Mouse (Mus musculus) forebrain, embryonic 15.5 days (tissue): ENCODE results near the gene Gnb3. TPM values are rescaled to one million over a fixed set of nuclear protein-coding genes. Genes with fewer than 3 reads are reported as not detected.

ENCODE experiments used
- ATAC-seq: fragments of 200-750 bp; cut with Nextera tagmentation; replicated peaks from 2 replicates; pipeline ENCODE4 v1.8.0; 2017; ENCODE audit warnings: mild to moderate bottlenecking, moderate TSS enrichment, moderate library complexity
- H3K27ac ChIP-seq: fragments of 300-500 bp; sonication (generic); replicated peaks from 2 replicates; pipeline ENCODE4 v1.5.1; 2015; ENCODE audit warnings: mild to moderate bottlenecking, inconsistent platforms
- H3K27me3 ChIP-seq: fragments of 300-500 bp; sonication (generic); 2 replicates; pipeline ENCODE4 v1.6.1; 2015; ENCODE audit warnings: inconsistent platforms
- H3K36me3 ChIP-seq: fragments of 300-500 bp; sonication (generic); 2 replicates; pipeline ENCODE4 v1.6.1; 2015; ENCODE audit warnings: mild to moderate bottlenecking, inconsistent platforms
- H3K4me1 ChIP-seq: fragments of 300-500 bp; sonication (generic); 2 replicates; pipeline ENCODE4 v1.6.1; 2015; ENCODE audit warnings: inconsistent platforms
- H3K4me2 ChIP-seq: fragments of 300-500 bp; sonication (generic); replicated peaks from 2 replicates; pipeline ENCODE4 v1.6.1; 2015; ENCODE audit warnings: mild to moderate bottlenecking, inconsistent platforms
- H3K4me3 ChIP-seq: fragments of 300-500 bp; sonication (generic); 2 replicates; pipeline ENCODE4 v1.5.1; 2015; ENCODE audit warnings: mild to moderate bottlenecking, inconsistent platforms
- H3K9ac ChIP-seq: fragments of 300-500 bp; sonication (generic); replicated peaks from 2 replicates; pipeline ENCODE4 v1.6.1; 2015; ENCODE audit warnings: mild to moderate bottlenecking, inconsistent platforms
- H3K9me3 ChIP-seq: fragments of 300-500 bp; sonication (generic); 2 replicates; pipeline ENCODE4 v1.6.1; 2016; ENCODE audit warnings: inconsistent platforms
- WGBS: fragments of 180-500 bp; shearing (Covaris S2); methylation state at CpG from one replicate; pipeline ENCODE4 v1.1.7; 2015; ENCODE audit warnings: mixed read lengths; 5-methylcytosine and 5-hydroxymethylcytosine counted together
- polyA plus RNA-seq: library from polyadenylated mRNA; unstranded; fragments of >200 nt; fragmentation: Nextera tagmentation; extraction: Ambion mirVana; gene quantifications from 2 replicates; pipeline ENCODE4 v1.2.1, GENCODE M21; 2015

Gnb3 gene
- polyA plus RNA-seq, 1 experiment from 2014 or later = 1.8 TPM

DNA sequence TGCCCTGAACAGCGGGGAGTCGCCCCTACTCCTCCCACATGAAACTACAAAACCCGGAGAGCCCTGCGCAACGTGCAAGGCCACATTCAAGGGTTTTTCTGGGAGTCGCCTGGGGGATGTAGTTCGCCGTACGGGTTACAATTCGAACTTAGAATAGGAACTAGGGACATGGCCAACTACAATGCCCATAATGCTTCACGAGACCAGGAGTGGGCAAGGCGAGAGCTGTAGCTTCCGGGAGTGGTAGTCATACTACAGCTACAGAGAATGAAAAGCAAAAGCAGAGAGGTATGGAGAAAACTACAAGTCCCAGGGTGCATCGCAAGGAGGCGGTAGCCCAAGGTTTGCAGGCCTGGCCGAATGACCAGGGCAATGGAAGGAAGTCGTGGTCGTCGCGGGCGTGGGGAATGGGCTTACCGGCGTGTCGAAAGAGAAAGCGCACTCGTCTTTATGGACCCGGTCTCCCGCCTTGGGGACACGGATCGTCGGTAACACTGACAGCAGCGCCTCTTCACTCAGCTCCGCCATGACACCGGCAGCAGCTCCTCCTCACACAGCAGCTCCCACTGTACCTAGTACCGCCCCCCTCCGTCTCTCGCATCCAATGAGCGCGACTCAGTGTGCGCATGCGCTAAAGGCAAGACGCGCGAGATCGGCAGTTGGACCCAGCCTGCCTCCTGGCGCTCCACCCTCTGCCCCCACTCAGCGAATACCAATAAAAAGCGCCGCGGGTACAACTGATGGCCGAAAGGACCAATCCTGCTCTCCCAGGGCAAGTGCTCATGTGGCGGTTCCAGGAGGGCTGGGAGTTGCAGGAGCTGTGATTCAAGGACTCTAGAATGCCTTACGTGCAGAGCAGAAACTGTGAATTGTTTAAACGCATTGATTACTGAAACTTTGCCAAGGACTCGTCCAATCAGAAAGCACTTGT lies 10.9 kb downstream of the Gnb3 start, which contains the start of the genes Usp5 and Cdca3:
TSS of gene Usp5 (minus strand) at position 617 of the 931 bp plus-strand sequence.
TSS of gene Cdca3 (plus strand) at position 680 of the 931 bp plus-strand sequence.
- peak; percentile 96 for ATAC-seq
- Histone ChIP-seq H3K27me3 (no peaks in the 10 kb centered on the region), H3K4me2 (peak within 1 kb of the TSS; percentile 76), H3K27ac (peak within 1 kb of the TSS; percentile 95), H3K4me3 (peak within 1 kb of the TSS; percentile 68), H3K36me3 (peaks cover 28% of the 10 kb centered on the region), H3K9me3 (no peaks in the 10 kb centered on the region), H3K4me1 (peaks cover 37% of the 10 kb centered on the region), H3K9ac (peak within 1 kb of the TSS; percentile 65)
- WGBS = under 1% methylated on average over 55 of the region's 55 CpGs

DNA sequence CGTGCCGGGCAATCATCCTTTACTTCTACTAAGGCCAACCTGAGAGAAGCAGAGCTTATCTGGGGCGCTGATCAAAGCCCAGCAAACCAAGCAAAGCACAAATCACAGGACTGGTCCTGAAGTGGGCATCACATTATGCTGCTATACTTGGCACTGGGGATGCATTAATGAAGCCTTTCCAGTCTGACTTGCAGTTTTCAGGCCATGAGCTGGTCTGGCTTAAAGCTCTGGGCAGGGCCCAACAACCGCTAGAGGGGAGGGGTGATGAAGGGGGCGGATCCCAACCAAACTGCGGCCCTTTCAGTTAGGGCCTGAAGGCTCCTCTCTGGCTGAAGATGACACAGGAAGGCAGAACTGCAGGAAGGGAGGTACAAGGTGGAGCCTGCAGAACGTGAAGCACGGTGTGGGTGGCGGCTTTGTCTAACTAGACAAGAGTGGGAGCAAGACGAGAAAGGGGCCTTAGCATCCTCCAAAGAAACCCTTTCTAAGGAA lies 11.9 kb downstream of the Gnb3 start:
- H3K4me2 ChIP-seq = peak overlapping the region; percentile 76
- 22% methylated on average over 10 of the region's 10 CpGs for WGBS
- H3K4me1 ChIP-seq = peaks cover 35% of the 10 kb centered on the region
- H3K4me3 ChIP-seq = peak overlapping the region; percentile 68
- ATAC-seq = no peak
- H3K9me3 ChIP-seq = no peaks in the 10 kb centered on the region
- H3K27ac ChIP-seq = peak overlapping the region; percentile 77
- H3K9ac ChIP-seq = peak overlapping the region; percentile 60
- H3K27me3 ChIP-seq = no peaks in the 10 kb centered on the region
- H3K36me3 ChIP-seq = peaks cover 38% of the 10 kb centered on the region

DNA sequence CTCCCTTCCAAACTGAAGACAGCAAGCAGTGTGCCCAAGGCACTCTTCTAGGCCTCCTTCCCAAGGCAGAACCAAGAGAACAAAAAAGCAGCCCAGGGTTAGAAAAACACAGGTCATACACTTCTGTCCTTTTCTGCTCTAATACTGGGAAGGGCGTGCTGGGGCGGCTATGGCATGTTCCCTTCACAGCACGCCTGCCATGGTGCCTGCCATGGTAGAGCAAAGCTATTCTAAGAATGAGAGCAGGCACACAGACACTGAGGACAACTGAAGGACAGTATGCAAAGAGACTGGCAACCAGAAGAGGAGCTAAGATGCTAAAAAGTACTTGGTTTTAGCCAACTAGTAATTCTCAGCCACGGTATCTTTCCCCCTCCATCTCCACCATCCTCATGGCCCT lies 18.0 kb downstream of the Gnb3 start:
- Histone ChIP-seq H3K36me3 (peaks cover 93% of the 10 kb centered on the region), H3K4me2 (no peak overlapping the region), H3K27me3 (no peaks in the 10 kb centered on the region), H3K9ac (no peak overlapping the region), H3K27ac (no peak overlapping the region), H3K4me3 (no peak overlapping the region), H3K4me1 (no peaks in the 10 kb centered on the region), H3K9me3 (no peaks in the 10 kb centered on the region)
- 95% methylated on average over 4 of the region's 4 CpGs for WGBS
- ATAC-seq = no peak

DNA sequence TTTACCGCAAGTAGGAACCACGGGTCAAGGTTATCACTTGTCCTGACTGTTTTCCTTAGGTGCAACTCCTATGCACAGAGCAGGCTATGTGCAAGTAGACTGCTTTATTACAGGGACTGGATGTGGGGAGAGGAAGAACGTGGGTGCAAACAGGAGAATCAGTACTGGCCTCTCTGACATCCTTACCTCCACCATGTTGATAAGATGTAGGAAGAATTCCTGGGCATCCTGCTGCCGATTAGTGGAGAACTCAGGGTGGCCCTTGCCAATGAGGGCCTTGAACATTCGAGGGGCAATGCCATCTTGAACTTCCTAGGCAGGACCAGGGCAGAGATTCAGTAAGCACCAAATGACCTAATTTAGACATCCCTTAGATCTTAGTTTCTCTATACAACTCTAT lies 19.2 kb downstream of the Gnb3 start:
- no peaks in the 10 kb centered on the region for H3K4me1 ChIP-seq
- H3K4me2 ChIP-seq = no peak overlapping the region
- H3K36me3 ChIP-seq = peaks cover 97% of the 10 kb centered on the region
- 96% methylated on average over 5 of the region's 5 CpGs for WGBS
- H3K4me3 ChIP-seq = no peak overlapping the region
- no peak overlapping the region for H3K9ac ChIP-seq
- H3K9me3 ChIP-seq = no peaks in the 10 kb centered on the region
- H3K27me3 ChIP-seq = no peaks in the 10 kb centered on the region
- ATAC-seq = no peak
- H3K27ac ChIP-seq = no peak overlapping the region

DNA sequence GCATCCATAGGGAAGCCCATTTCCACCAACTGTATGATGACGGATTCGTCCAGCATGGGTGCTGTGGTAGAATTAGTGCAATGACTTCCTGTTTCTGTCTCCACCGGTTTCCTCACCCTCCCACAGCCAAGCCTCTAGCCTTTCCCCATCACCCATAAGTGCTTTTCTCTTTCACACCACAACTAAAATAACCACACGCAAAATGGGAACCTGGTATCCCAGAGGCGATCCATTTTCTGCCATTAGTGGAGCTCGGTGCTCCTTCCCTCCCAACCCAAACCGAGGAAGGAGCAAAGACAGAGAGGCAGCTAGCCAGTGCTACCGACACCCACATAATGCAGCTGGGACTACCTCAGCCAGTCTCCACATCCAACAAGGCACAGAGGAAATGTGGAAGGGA lies 22.1 kb downstream of the Gnb3 start:
- WGBS = 93% methylated on average over 8 of the region's 8 CpGs
- H3K4me2 ChIP-seq = no peak overlapping the region
- ATAC-seq = no peak

DNA sequence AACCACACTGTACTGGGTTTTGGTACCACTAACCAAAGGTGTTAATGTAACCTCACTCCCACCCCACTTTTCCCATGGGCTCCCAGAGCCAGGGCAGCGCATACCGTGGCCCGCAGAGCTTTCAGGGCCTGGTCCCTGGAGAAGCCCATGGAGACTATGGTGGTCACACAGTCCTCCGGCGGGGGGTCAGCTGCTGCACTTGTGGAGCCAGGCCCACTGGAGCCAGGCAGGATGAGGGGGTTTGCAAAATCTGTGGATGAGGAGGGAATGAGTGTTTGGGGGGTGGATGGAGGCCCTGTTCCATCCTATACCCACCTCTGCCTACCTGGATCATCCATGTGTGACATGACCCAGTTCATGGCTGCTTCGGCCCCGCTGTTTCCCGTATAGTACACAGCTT lies 22.5 kb downstream of the Gnb3 start:
- peaks cover 63% of the 10 kb centered on the region for H3K36me3 ChIP-seq
- no peaks in the 10 kb centered on the region for H3K9me3 ChIP-seq

More for the DNA sequence above, 22.1 kb downstream of the Gnb3 start:
- Histone ChIP-seq H3K27me3 (no peaks in the 10 kb centered on the region), H3K9ac (no peak overlapping the region), H3K9me3 (no peaks in the 10 kb centered on the region), H3K4me3 (no peak overlapping the region), H3K36me3 (peaks cover 67% of the 10 kb centered on the region), H3K27ac (no peak overlapping the region), H3K4me1 (peaks cover 15% of the 10 kb centered on the region)

DNA sequence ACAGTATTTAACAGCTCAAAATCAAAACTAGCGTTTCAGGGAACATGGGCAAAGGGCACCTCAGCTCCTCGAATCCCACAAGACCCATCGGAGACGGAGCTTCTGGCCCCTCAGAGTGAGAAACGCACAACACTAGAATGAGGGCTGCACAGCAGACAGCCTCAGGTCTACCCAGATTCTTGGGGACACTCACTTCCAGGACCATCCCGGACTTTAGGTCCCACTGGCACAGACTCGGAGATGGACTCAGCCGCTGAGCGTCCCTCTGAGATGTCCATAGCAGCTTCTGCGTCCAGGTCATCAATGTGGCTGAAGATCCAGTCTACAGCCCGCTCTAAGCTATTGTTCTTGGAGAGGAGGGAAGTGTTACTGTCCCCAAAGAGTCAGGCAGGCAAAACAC lies 22.9 kb downstream of the Gnb3 start:
- WGBS = 93% methylated on average over 11 of the region's 11 CpGs

More for the DNA sequence above, 22.5 kb downstream of the Gnb3 start:
- no peak for ATAC-seq
- Histone ChIP-seq H3K9ac (no peak overlapping the region), H3K4me1 (peaks cover 19% of the 10 kb centered on the region), H3K4me3 (no peak overlapping the region), H3K27me3 (no peaks in the 10 kb centered on the region), H3K4me2 (no peak overlapping the region), H3K27ac (no peak overlapping the region)
- WGBS = 94% methylated on average over 8 of the region's 8 CpGs

DNA sequence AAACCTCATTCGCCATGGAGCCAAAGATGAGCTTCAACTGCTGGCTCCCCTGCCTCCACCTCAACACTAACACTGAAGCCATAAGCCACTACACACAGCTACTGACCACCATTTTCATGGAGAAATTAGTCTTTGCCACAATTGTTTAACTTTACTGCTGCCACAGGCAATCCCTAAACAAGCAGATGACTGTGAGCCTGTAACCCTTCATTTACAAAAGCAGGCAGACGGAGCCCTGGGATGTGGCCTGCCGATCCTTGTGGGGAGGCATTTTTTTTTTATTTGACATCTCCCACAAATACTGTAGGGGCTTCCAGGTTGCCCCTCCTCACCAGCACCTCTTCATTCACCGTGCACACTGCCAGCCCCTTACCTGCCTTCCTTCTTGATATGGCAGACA lies 23.5 kb downstream of the Gnb3 start:
- 92% methylated on average over 4 of the region's 4 CpGs for WGBS
- H3K4me1 ChIP-seq = peaks cover 28% of the 10 kb centered on the region
- no peak overlapping the region for H3K4me2 ChIP-seq
- H3K9me3 ChIP-seq = no peaks in the 10 kb centered on the region
- H3K4me3 ChIP-seq = no peak overlapping the region
- H3K27me3 ChIP-seq = no peaks in the 10 kb centered on the region
- ATAC-seq = no peak
- H3K36me3 ChIP-seq = peaks cover 54% of the 10 kb centered on the region
- H3K9ac ChIP-seq = no peak overlapping the region
- no peak overlapping the region for H3K27ac ChIP-seq

More for the DNA sequence above, 22.9 kb downstream of the Gnb3 start:
- Histone ChIP-seq H3K9ac (no peak overlapping the region), H3K4me1 (peaks cover 23% of the 10 kb centered on the region), H3K36me3 (peaks cover 59% of the 10 kb centered on the region), H3K4me3 (no peak overlapping the region), H3K4me2 (no peak overlapping the region), H3K27me3 (no peaks in the 10 kb centered on the region), H3K9me3 (no peaks in the 10 kb centered on the region), H3K27ac (no peak overlapping the region)
- no peak for ATAC-seq

DNA sequence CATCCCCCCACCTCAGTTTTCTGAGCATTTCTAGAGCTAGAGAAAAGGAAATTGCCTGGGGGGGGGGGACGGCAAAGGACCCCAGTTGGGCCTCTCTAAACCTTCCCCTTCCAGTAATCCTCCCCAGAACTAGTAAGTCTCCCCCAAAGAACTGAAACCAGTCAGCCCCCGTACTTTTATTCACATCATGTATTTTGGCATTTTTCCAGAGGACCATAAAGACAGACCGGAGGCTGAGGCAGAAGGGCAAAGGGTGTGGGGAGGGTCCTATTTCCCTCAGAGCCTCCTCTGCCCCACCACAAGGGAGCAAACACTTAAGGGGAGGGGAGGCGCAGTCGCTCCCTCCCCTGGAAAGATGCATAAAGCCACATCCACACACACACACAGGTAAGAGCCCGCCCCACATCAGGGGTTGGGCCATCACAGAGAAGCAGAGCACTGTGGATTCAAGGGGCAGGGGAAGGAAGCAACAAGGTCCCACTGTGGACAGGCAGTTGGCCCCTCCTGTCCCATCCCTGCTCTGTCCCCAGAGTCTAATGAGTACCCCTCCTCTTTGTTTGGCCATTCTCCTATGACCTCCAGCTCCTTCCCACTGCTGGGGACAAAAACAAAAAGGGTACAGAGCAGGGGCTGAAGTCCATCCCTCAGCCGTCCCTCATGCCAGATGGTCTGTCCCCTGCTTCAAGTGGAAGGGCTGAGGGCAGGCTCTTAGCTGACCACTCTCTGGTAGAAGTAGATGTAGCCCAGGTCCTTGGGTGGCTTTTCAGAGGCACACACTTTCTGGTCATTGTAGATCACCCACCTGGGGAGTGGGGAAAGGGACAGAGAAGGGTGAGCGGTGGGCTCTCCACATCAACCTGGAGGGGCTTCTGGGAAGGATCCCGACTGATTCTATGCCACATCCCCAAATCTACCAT lies 25.0 kb downstream of the Gnb3 start:
- Histone ChIP-seq H3K36me3 (peaks cover 39% of the 10 kb centered on the region), H3K4me3 (no peak overlapping the region), H3K9me3 (no peaks in the 10 kb centered on the region), H3K27me3 (no peaks in the 10 kb centered on the region), H3K9ac (no peak overlapping the region), H3K27ac (no peak overlapping the region), H3K4me2 (no peak overlapping the region), H3K4me1 (peaks cover 32% of the 10 kb centered on the region)
- 66% methylated on average over 9 of the region's 9 CpGs for WGBS
- ATAC-seq = no peak

DNA sequence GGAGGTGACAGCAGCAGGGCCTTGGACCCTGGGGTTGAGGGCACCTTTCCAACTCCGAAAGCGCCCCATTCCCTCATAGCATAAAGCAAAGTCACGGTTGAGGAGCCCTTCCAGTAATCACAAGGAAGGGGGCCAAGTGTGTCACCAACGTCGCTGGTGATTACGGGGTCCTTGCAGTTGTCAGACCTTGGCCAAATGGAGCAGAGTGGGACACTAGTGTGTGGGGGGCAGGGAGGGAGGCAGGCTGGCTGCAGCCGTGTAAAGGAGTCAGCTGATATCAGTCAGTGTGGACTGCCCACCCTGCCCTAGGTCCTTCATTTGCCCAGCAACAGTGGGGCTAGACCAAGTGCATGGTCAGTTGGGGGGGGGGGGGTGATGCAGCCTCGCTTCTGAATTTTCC lies 25.6 kb downstream of the Gnb3 start:
- Histone ChIP-seq H3K27ac (peak overlapping the region; percentile 70), H3K4me1 (peaks cover 38% of the 10 kb centered on the region), H3K4me2 (peak overlapping the region; percentile 67), H3K9me3 (no peaks in the 10 kb centered on the region), H3K27me3 (no peaks in the 10 kb centered on the region), H3K4me3 (peak overlapping the region; percentile 52), H3K36me3 (peaks cover 32% of the 10 kb centered on the region), H3K9ac (no peak overlapping the region)
- 39% methylated on average over 8 of the region's 8 CpGs for WGBS
- peak; percentile 18 for ATAC-seq

DNA sequence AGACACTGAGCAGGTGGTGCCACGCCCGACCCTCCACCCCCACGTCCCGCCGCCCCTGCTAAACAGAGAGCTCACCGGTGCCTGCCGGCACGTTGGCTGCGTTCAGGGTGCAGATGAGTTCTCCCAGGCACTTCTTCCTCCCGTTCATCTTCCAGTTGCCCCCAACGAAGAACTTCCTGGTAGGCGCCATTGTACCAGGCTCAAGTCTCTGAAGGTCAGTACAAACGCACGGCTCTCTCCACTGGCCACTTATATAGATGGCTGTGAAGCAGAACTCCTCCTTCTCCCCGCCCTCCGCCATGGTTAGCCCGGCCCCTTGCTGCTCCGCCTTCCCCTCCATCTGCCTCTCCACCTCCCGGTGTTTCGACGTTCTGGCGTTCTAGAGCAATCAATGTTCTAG lies 26.1 kb downstream of the Gnb3 start, which contains the start of gene Tpi1:
TSS of gene Tpi1 (minus strand) at position 364 of the 400 bp plus-strand sequence.
- H3K4me3 ChIP-seq = peak within 1 kb of the TSS; percentile 52
- peak; percentile 86 for ATAC-seq
- peak within 1 kb of the TSS; percentile 58 for H3K9ac ChIP-seq
- peak within 1 kb of the TSS; percentile 70 for H3K27ac ChIP-seq
- peaks cover 43% of the 10 kb centered on the region for H3K4me1 ChIP-seq
- H3K27me3 ChIP-seq = no peaks in the 10 kb centered on the region
- peak within 1 kb of the TSS; percentile 67 for H3K4me2 ChIP-seq
- H3K9me3 ChIP-seq = no peaks in the 10 kb centered on the region
- H3K36me3 ChIP-seq = peaks cover 27% of the 10 kb centered on the region
- WGBS = 0% methylated on average over 22 of the region's 22 CpGs
